ENCODE assay signal across 18 mouse cellular contexts in the genomic region with DNA sequence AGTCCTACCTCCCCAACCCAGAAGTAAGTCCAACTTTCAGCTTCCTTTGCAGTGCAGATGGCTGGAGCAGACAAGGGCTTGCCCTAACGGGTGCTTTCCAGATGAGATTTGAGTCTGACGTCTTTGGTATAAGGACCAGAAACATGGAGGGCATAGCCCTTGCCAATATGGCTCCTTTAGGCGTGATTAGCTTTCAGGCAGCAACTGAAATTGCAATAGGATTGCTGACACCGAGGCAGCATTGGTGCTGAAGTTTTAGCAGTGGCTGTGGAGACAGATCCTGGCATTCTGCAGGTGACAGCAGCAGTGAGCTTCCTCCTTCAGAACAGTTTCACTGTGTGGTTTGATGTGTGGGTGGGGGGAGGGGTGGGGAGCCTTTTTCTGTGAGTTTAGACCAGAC. TPM values are rescaled to one million over a fixed set of nuclear protein-coding genes. Genes with fewer than 3 reads are reported as not detected.
DNase-seq lines count a peak whose midpoint lies in the region; ATAC-seq and TF ChIP-seq lines count a peak whose summit lies in the region.
"Had no signal": no experiment of that assay in that cellular context is flagged by ENCODE, and none has a peak within 500 bp of the region (broad histone marks: within the 10 kb centered on the region; RNA-seq: fewer than 3 reads in every experiment).

No protein-coding gene starts in this region.

- 72% methylated on average over 4 of the region's 4 CpGs for WGBS in lung, postnatal 0 days

- TF ChIP-seq CTCF in lung, postnatal 0 days (IDR thresholded peaks at IDR 0.05), result no peak

- no peak overlapping the region for H3K4me2 ChIP-seq in lung, postnatal 0 days (replicated peaks; ENCODE audit: low read depth, low read length)
- H3K4me2 ChIP-seq: embryonic facial prominence, embryonic 15.5 days; liver, embryonic 13.5 days had no signal

- peak; percentile 33 to 46 for DNase-seq in spleen, adult 18-20 months
- no peak for DNase-seq in spleen, postnatal 14 days (ENCODE audit: low spot score in 2 of 2)
- DNase-seq in naive thymus-derived CD4-positive, alpha-beta T cell, adult 2 months (ENCODE audit: low read depth), result peak; percentile 78
- no peak for DNase-seq in cerebellum, postnatal 10 days
- no peak for DNase-seq in testis, postnatal 14 days (ENCODE audit: low spot score)
- DNase-seq in lung, postnatal 0 days (ENCODE audit: low spot score), result no peak
- DNase-seq: cerebellum, adult 9-11 months; heart, adult 18-20 months; kidney, adult 2 months; liver, embryonic 13.5 days had no signal

- H3K27me3 ChIP-seq in lung, postnatal 0 days (replicated peaks; ENCODE audit: insufficient read depth, low read length), result no peaks in the 10 kb centered on the region
- H3K27me3 ChIP-seq: embryonic facial prominence, embryonic 15.5 days; liver, embryonic 13.5 days had no signal

- no peak overlapping the region for H3K4me3 ChIP-seq in lung, postnatal 0 days (ENCODE audit: low read depth, low read length)
- H3K4me3 ChIP-seq: embryonic facial prominence, embryonic 15.5 days; liver, embryonic 13.5 days; myocyte had no signal

- H3K36me3 ChIP-seq in lung, postnatal 0 days (ENCODE audit: insufficient read depth, low read length), result no peaks in the 10 kb centered on the region
- H3K36me3 ChIP-seq: embryonic facial prominence, embryonic 15.5 days; liver, embryonic 13.5 days had no signal

- no peaks in the 10 kb centered on the region for H3K9me3 ChIP-seq in lung, postnatal 0 days (ENCODE audit: low read length)
- H3K9me3 ChIP-seq: embryonic facial prominence, embryonic 15.5 days; liver, embryonic 13.5 days had no signal

- no peak overlapping the region for H3K27ac ChIP-seq in lung, postnatal 0 days (ENCODE audit: low read length)
- H3K27ac ChIP-seq: embryonic facial prominence, embryonic 15.5 days; liver, embryonic 13.5 days; macrophage had no signal

- no peak for TF ChIP-seq EP300 in lung, postnatal 0 days (IDR thresholded peaks at IDR 0.05)

- no peaks in the 10 kb centered on the region for H3K4me1 ChIP-seq in lung, postnatal 0 days (ENCODE audit: insufficient read depth, low read depth, low read length)
- H3K4me1 ChIP-seq: embryonic facial prominence, embryonic 15.5 days had no signal

- no peak overlapping the region for H3K9ac ChIP-seq in lung, postnatal 0 days (replicated peaks; ENCODE audit: low read depth)
- H3K9ac ChIP-seq: embryonic facial prominence, embryonic 15.5 days; liver, embryonic 13.5 days had no signal

- peak; percentile 80 for ATAC-seq in common myeloid progenitor, adult 5-6 weeks (replicated peaks; ENCODE audit: low read depth, poor library complexity, severe bottlenecking)
- ATAC-seq in erythroid progenitor cell, adult 5-6 weeks (replicated peaks; ENCODE audit: low FRiP score, poor library complexity, severe bottlenecking), result no peak
- ATAC-seq in lung, postnatal 0 days, result no peak
- ATAC-seq: forebrain, embryonic 16.5 days had no signal

RNA-seq across cellular contexts. Expression of a gene that starts 49.6 kb away (rescaled TPM):
- 0.27 and 0.92 TPM in 2 replicates for total RNA-seq in common myeloid progenitor, adult 5-6 weeks (2017)
- total RNA-seq in erythroid progenitor cell, adult 5-6 weeks (2015; ENCODE audit: low replicate concordance), result 2.5 and 10.5 TPM in 2 replicates
- 0.08 and 1.0 TPM in 2 replicates for total RNA-seq in erythroid progenitor cell, adult 5-6 weeks (2017; ENCODE audit: low replicate concordance)
- 0.16 and 0.20 TPM in 2 replicates for polyA plus RNA-seq in lung, postnatal 0 days (2015; fragmentation: Nextera tagmentation; extraction: Ambion mirVana)
- total RNA-seq: layer of hippocampus, adult 18-20 months; left cerebral cortex, postnatal 10 days had no signal
- polyA plus RNA-seq: forebrain, embryonic 16.5 days had no signal

Comparison
In these comparisons a context has a peak if more than half of its experiments do, and no peak if none do; other contexts are left out.
1. DNase-seq: peak in spleen, adult 18-20 months (2 of 2) and naive thymus-derived CD4-positive, alpha-beta T cell, adult 2 months (single experiment); none in spleen, postnatal 14 days (0 of 2), cerebellum, postnatal 10 days (0 of 2), testis, postnatal 14 days (single experiment) and lung, postnatal 0 days (single experiment).